Mouse (Mus musculus): ENCODE measurements around the gene Cbl. TPM values are rescaled to one million over a fixed set of nuclear protein-coding genes. Genes with fewer than 3 reads are reported as not detected.

Cbl gene
- polyA plus RNA-seq, 1 experiment from 2014 or later = 12.0 TPM

DNA sequence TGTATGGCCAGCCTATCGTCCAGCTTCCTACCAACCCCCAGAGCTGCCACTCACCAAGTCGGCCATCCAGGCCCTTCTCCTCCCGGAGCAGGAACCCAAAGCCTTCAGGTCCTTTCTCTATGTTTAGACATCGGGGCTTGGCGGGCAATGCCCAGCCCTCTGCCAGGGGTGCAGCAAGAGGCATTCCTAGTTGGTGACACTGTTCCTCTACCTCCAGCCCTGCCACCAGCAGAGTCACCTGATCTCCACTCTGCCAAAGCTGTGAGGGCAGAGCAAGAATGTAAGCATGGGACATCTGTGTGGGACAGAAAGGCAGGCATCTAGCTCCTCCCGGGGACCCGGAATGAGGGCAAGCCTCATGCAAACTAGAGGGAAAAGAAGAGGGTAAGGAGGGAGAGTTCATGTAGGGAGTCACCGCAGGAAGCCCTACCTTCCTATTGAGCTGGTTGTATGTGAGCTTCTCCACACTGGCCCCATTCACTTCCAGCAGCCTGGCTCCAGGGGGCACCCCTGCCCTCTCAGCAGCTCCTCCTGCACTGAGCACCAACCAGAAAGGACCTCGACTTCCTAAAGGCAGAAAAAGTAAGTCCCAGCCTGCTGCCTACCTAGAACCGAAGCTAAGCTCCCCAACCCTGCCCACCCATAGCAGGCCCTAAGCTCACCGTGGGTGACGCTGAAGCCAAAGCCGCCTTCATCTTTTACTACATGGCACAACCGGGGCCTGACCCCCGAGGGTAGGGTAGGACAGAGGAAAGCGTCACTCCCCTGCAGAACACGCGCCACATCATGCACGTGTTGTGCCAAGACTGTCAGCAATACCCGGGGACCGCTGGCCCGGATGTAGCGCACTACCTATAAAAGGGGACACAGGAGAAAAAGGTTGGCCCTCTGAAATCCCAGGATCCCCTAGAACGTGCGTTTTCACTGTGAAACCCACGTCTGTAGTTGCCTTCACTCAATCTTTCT is 15.6 kb upstream of the Cbl start:
- ATAC-seq (replicated peaks; ENCODE audit: low FRiP score) = peak; percentile 82
- WGBS = 40% methylated on average over 26 of the region's 26 CpGs

DNA sequence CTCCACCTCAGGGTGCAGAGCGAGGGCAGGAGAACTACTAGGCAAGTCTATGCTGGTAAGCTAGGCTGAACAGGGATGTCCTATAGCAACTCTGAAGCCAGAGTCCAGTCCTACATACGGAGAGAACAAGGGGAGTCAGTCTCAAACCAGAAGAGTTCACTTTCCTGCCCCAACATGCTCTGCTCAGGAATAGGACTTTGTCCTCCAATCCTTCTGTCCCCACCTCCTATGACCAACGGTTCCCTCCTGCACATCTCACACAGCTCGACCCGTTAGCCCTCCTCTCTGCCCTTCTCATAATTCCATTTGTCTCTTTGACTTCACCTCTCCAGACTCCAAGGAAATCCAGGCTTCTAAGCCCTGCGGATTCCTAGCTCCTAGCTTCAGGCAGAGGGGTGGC is 14.1 kb upstream of the Cbl start:
- H3K36me3 ChIP-seq (ENCODE audit: control insufficient read depth, insufficient read depth, low read length) = no peaks in the 10 kb centered on the region
- no peaks in the 10 kb centered on the region for H3K9me3 ChIP-seq (ENCODE audit: control insufficient read depth, low read length)
- no peak for DNase-seq (ENCODE audit: low spot score)
- H3K27ac ChIP-seq (ENCODE audit: low read depth, low read length) = no peak overlapping the region
- H3K4me2 ChIP-seq = no peak overlapping the region
- no peak overlapping the region for H3K9ac ChIP-seq (ENCODE audit: low read depth, low read length)
- no peak overlapping the region for H3K4me3 ChIP-seq (ENCODE audit: low read depth, low read length)
- peaks cover 13% of the 10 kb centered on the region for H3K4me1 ChIP-seq (replicated peaks; ENCODE audit: control insufficient read depth, insufficient read depth, low read length)
- WGBS = 69% methylated on average over 6 of the region's 6 CpGs
- H3K27me3 ChIP-seq (replicated peaks; ENCODE audit: control insufficient read depth, insufficient read depth, low read length) = no peaks in the 10 kb centered on the region
- ATAC-seq (replicated peaks; ENCODE audit: low FRiP score) = no peak

More for the DNA sequence above, 15.6 kb upstream of the Cbl start:
- Histone ChIP-seq H3K4me2 (peak overlapping the region; percentile 41), H3K9ac (ENCODE audit: low read depth, low read length) (no peak overlapping the region), H3K36me3 (ENCODE audit: control insufficient read depth, insufficient read depth, low read length) (no peaks in the 10 kb centered on the region), H3K4me1 (replicated peaks; ENCODE audit: control insufficient read depth, insufficient read depth, low read length) (peaks cover 13% of the 10 kb centered on the region), H3K4me3 (ENCODE audit: low read depth, low read length) (no peak overlapping the region), H3K27me3 (replicated peaks; ENCODE audit: control insufficient read depth, insufficient read depth, low read length) (no peaks in the 10 kb centered on the region), H3K9me3 (ENCODE audit: control insufficient read depth, low read length) (no peaks in the 10 kb centered on the region), H3K27ac (ENCODE audit: low read depth, low read length) (no peak overlapping the region)
- DNase-seq (ENCODE audit: low spot score) = peak; percentile 62

DNA sequence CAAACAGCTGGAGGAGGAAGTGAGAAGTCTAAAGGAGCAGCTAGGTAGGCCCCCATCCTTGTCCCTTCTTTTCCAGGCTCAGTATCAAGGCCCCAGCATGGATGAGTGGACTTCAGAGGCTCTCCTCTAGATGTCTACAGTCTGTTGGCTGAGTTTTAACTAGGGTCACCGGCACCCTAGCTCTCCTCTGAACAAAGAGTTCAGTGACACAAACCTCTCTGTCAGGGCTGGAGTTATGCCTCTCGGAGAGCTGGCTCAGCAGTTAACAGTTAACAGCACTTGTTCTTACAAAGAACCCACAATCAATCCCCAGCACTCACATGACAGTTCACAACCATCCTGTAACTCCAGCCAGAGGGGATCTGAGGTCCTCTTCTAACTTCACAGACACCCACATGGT is 9.8 kb upstream of the Cbl start:
- H3K27ac ChIP-seq (ENCODE audit: low read depth, low read length) = no peak overlapping the region
- no peak overlapping the region for H3K9ac ChIP-seq (ENCODE audit: low read depth, low read length)
- ATAC-seq (replicated peaks; ENCODE audit: low FRiP score) = no peak
- WGBS = 57% methylated on average over 2 of the region's 2 CpGs
- H3K4me1 ChIP-seq (replicated peaks; ENCODE audit: control insufficient read depth, insufficient read depth, low read length) = no peaks in the 10 kb centered on the region
- no peaks in the 10 kb centered on the region for H3K9me3 ChIP-seq (ENCODE audit: control insufficient read depth, low read length)
- no peak overlapping the region for H3K4me2 ChIP-seq
- H3K36me3 ChIP-seq (ENCODE audit: control insufficient read depth, insufficient read depth, low read length) = no peaks in the 10 kb centered on the region
- no peaks in the 10 kb centered on the region for H3K27me3 ChIP-seq (replicated peaks; ENCODE audit: control insufficient read depth, insufficient read depth, low read length)
- no peak overlapping the region for H3K4me3 ChIP-seq (ENCODE audit: low read depth, low read length)
- DNase-seq (ENCODE audit: low spot score) = no peak

DNA sequence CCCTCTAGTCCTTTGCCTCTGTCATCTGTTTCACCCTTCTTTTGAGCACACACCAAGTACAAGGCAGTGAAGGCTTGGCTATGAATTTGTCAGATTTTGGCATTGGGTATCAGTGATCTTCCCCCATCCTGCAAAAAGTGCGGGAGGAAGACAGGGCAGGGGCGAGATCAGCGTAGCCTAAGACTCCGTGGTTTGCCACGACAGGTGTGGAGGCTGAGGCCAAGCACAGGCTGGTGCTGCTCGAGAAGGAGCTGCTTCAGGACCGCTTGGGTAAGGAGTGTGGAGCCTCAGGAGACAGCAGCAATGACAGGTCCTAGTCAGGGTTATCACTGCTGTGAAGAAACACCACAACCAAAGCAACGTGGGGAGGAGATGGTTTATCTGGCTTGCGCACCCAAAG is 7.6 kb upstream of the Cbl start:
- no peak overlapping the region for H3K9ac ChIP-seq (ENCODE audit: low read depth, low read length)
- no peaks in the 10 kb centered on the region for H3K4me1 ChIP-seq (replicated peaks; ENCODE audit: control insufficient read depth, insufficient read depth, low read length)
- no peaks in the 10 kb centered on the region for H3K9me3 ChIP-seq (ENCODE audit: control insufficient read depth, low read length)
- DNase-seq (ENCODE audit: low spot score) (no peak), ATAC-seq (replicated peaks; ENCODE audit: low FRiP score) (0 out of 2 replicates have a peak, but pooled peaks have one; percentile 20)
- no peaks in the 10 kb centered on the region for H3K36me3 ChIP-seq (ENCODE audit: control insufficient read depth, insufficient read depth, low read length)
- no peaks in the 10 kb centered on the region for H3K27me3 ChIP-seq (replicated peaks; ENCODE audit: control insufficient read depth, insufficient read depth, low read length)
- no peak overlapping the region for H3K27ac ChIP-seq (ENCODE audit: low read depth, low read length)
- H3K4me2 ChIP-seq = no peak overlapping the region
- no peak overlapping the region for H3K4me3 ChIP-seq (ENCODE audit: low read depth, low read length)
- 57% methylated on average over 9 of the region's 9 CpGs for WGBS

DNA sequence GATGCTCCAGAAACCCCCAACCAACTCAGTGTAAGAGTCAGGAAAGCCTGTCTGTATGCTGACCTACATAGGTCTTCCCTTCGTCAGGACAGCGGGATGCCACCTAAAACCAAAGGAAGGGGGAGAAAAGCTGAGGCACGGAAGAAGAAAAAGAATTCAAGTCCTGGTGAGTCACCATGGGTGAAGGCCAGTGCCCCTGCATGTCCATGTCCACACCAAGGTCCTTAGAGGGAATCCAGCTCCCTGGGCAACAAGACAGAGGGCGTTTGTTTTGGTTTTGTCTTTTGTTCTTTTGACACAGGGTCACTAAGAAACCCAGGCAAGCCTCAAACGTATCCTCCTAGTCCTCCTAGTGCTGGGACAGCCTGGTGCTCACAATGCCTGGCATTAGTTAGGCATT is 7.1 kb upstream of the Cbl start:
- H3K4me2 ChIP-seq = no peak overlapping the region
- WGBS = 64% methylated on average over 5 of the region's 5 CpGs
- H3K36me3 ChIP-seq (ENCODE audit: control insufficient read depth, insufficient read depth, low read length) = no peaks in the 10 kb centered on the region
- no peak for DNase-seq (ENCODE audit: low spot score)
- no peaks in the 10 kb centered on the region for H3K4me1 ChIP-seq (replicated peaks; ENCODE audit: control insufficient read depth, insufficient read depth, low read length)
- H3K9ac ChIP-seq (ENCODE audit: low read depth, low read length) = no peak overlapping the region
- no peaks in the 10 kb centered on the region for H3K9me3 ChIP-seq (ENCODE audit: control insufficient read depth, low read length)
- ATAC-seq (replicated peaks; ENCODE audit: low FRiP score) = no peak
- H3K27ac ChIP-seq (ENCODE audit: low read depth, low read length) = no peak overlapping the region
- H3K4me3 ChIP-seq (ENCODE audit: low read depth, low read length) = no peak overlapping the region
- H3K27me3 ChIP-seq (replicated peaks; ENCODE audit: control insufficient read depth, insufficient read depth, low read length) = no peaks in the 10 kb centered on the region

DNA sequence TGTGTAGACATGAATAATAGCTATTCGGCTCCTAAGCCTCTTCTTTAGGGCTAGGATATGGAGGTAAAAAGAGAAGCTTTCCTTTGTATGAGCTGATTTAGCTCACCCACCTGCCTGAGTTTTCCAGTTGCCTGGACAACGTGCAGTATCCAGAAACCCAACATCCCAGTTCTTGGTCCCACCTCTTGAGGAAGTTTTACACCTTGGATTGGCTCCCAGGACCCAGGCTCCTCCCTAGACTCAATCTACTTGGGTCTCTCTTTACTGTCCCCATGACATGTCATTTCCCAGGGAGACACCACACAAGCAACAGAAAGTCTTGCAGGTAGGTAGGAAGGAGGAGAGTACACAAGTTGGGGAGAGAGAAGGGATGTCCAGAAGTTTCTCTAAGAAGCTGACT is 6.5 kb upstream of the Cbl start, which contains the start of gene Ccdc153:
Gene Ccdc153 (plus strand): TSS at position 278 of the 400 bp plus-strand sequence.
- Histone ChIP-seq H3K27me3 (replicated peaks; ENCODE audit: control insufficient read depth, insufficient read depth, low read length) (no peaks in the 10 kb centered on the region), H3K4me3 (ENCODE audit: low read depth, low read length) (no peak within 1 kb of the TSS), H3K4me2 (no peak within 1 kb of the TSS), H3K27ac (ENCODE audit: low read depth, low read length) (no peak within 1 kb of the TSS), H3K9me3 (ENCODE audit: control insufficient read depth, low read length) (no peaks in the 10 kb centered on the region), H3K36me3 (ENCODE audit: control insufficient read depth, insufficient read depth, low read length) (no peaks in the 10 kb centered on the region), H3K9ac (ENCODE audit: low read depth, low read length) (no peak within 1 kb of the TSS), H3K4me1 (replicated peaks; ENCODE audit: control insufficient read depth, insufficient read depth, low read length) (no peaks in the 10 kb centered on the region)
- 51% methylated on average over 2 of the region's 2 CpGs for WGBS
- ATAC-seq (replicated peaks; ENCODE audit: low FRiP score) (no peak), DNase-seq (ENCODE audit: low spot score) (no peak)

DNA sequence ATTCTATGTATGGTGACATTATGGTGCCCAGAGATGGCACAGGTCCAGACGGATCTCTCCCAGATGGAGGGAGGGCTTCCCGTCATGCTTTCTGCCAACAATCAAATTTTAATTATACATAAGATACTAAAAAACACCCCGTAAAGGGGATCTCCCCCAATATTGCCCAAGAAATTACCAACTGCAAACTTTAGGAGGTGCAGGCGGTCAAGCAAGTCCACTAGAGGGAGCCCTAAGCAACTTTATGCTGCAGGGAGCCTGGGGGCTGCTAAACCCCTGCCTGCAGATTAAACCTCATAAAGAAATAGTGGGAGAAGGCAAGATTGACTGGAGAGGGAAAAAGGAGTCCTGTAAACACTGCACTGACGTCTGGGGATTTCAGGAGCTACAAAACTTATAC is 5.6 kb upstream of the Cbl start:
- 8% methylated on average over 5 of the region's 5 CpGs for WGBS
- no peak overlapping the region for H3K27ac ChIP-seq (ENCODE audit: low read depth, low read length)
- H3K4me3 ChIP-seq (ENCODE audit: low read depth, low read length) = no peak overlapping the region
- no peaks in the 10 kb centered on the region for H3K9me3 ChIP-seq (ENCODE audit: control insufficient read depth, low read length)
- H3K4me2 ChIP-seq = no peak overlapping the region
- ATAC-seq (replicated peaks; ENCODE audit: low FRiP score) (no peak), DNase-seq (ENCODE audit: low spot score) (no peak)
- no peaks in the 10 kb centered on the region for H3K27me3 ChIP-seq (replicated peaks; ENCODE audit: control insufficient read depth, insufficient read depth, low read length)
- H3K4me1 ChIP-seq (replicated peaks; ENCODE audit: control insufficient read depth, insufficient read depth, low read length) = no peaks in the 10 kb centered on the region
- no peaks in the 10 kb centered on the region for H3K36me3 ChIP-seq (ENCODE audit: control insufficient read depth, insufficient read depth, low read length)
- H3K9ac ChIP-seq (ENCODE audit: low read depth, low read length) = no peak overlapping the region

DNA sequence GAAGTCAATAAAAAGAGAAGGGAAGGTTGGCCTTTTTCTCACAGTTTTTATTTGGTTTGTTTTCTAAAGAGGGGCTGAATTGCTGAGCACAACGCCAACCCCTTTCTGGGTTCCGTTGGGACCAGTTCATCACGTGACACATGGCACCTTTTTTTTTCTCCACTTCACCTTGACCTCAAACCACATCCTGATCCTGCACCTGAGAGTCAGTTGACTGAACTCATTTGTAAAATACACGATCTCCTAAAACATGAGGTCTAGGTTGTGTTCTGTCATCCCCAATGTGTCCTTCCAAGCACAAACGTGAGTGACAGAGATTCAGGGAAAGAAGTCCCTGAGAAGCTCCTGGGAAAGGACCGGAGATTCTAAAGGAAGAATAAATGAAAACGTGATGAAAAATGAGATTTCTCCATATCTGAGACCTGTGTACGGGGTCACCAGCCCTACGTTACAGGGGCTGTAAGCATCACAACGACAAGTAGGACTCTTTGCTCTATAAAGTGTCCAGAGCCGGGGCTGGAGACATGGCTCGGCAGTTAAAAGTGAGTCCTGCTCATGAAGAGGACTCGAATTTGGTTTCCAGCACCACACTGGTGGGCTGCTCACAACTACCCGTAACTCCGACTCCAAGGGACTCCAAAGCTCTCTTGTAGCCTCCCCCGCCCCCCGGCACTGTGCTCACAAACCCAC is 4.8 kb upstream of the Cbl start:
- no peak for ATAC-seq (replicated peaks; ENCODE audit: low FRiP score)

More for the DNA sequence above, 4.8 kb upstream of the Cbl start:
- 71% methylated on average over 17 of the region's 17 CpGs for WGBS
- Histone ChIP-seq H3K4me1 (replicated peaks; ENCODE audit: control insufficient read depth, insufficient read depth, low read length) (no peaks in the 10 kb centered on the region), H3K27me3 (replicated peaks; ENCODE audit: control insufficient read depth, insufficient read depth, low read length) (no peaks in the 10 kb centered on the region), H3K4me3 (ENCODE audit: low read depth, low read length) (no peak overlapping the region), H3K27ac (ENCODE audit: low read depth, low read length) (no peak overlapping the region), H3K9ac (ENCODE audit: low read depth, low read length) (no peak overlapping the region), H3K9me3 (ENCODE audit: control insufficient read depth, low read length) (no peaks in the 10 kb centered on the region), H3K36me3 (ENCODE audit: control insufficient read depth, insufficient read depth, low read length) (no peaks in the 10 kb centered on the region), H3K4me2 (no peak overlapping the region)
- no peak for DNase-seq (ENCODE audit: low spot score)
